Comparison of ENCODE assay signal across 14 mouse cellular contexts in the genomic region with DNA sequence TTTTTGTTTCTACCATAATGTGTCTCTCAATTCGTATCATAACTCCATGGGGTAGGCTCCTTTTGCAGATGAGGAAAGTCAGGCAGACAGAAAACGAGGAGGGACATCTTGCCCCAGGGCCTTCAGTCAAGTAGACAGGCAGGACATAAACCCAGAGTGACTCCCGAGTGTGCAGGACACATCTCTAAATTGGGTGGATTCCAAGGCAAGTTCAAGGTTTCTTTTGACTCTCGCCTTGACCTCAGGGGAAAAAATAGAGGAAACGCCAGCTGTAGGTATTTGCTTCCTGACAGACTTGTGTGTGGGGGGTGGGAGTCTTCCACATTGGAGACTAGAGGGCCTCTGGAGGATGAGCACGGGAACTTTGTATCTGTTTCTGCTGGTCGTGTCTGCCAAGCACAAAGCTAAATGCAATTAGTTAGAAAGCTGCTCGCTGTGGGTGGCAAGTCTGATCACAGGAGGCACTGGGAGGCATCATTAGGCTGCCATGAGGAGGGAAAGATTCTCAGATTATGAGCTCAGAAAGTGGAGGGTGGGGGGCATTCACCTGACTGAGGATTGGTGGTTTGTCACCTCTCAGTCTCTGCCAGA. TPM values are rescaled to one million over a fixed set of nuclear protein-coding genes. Genes with fewer than 3 reads are reported as not detected.
DNase-seq lines count a peak whose midpoint lies in the region; ATAC-seq and TF ChIP-seq lines count a peak whose summit lies in the region.
"Had no signal": no experiment of that assay in that cellular context is flagged by ENCODE, and none has a peak within 500 bp of the region (broad histone marks: within the 10 kb centered on the region; RNA-seq: fewer than 3 reads in every experiment).

No protein-coding gene starts in this region.

- no peak overlapping the region; the same call in 1 of the 2 replicates for H3K4me2 ChIP-seq in heart, embryonic 13.5 days
- H3K4me2 ChIP-seq: midbrain, embryonic 13.5 days had no signal

- no peaks in the 10 kb centered on the region for H3K27me3 ChIP-seq in heart, embryonic 13.5 days (replicated peaks)
- H3K27me3 ChIP-seq in heart, adult 2 months (ENCODE audit: control insufficient read depth, insufficient read depth, low read length) = no peaks in the 10 kb centered on the region
- no peaks in the 10 kb centered on the region for H3K27me3 ChIP-seq in MEL (ENCODE audit: control insufficient read depth in 1 of 2, insufficient read depth in 2 of 2, low read length in 2 of 2)
- H3K27me3 ChIP-seq: CH12.LX had no signal

- peaks cover 43% of the 10 kb centered on the region for H3K36me3 ChIP-seq in heart, embryonic 13.5 days
- H3K36me3 ChIP-seq in heart, adult 2 months (ENCODE audit: control insufficient read depth, insufficient read depth, low read length) = peaks cover 23% of the 10 kb centered on the region
- H3K36me3 ChIP-seq in MEL (ENCODE audit: control insufficient read depth in 1 of 2, insufficient read depth in 2 of 2, low read length in 2 of 2) = peaks cover 0 to 37% of the 10 kb centered on the region in 2 experiments; a peak in 2 of 4 replicates
- H3K36me3 ChIP-seq: midbrain, embryonic 13.5 days had no signal

- ATAC-seq in heart, embryonic 13.5 days (ENCODE audit: extremely low read depth, insufficient number of reproducible peaks, low FRiP score, low TSS enrichment) = no peak
- no peak for ATAC-seq in erythroid progenitor cell, adult 5-6 weeks (replicated peaks; ENCODE audit: low FRiP score, poor library complexity, severe bottlenecking)
- ATAC-seq: midbrain, embryonic 13.5 days had no signal

- 47% methylated on average over 8 of the region's 8 CpGs for WGBS in heart, embryonic 13.5 days
- WGBS in heart, adult 2 months = 33% methylated on average over 8 of the region's 8 CpGs

- TF ChIP-seq POLR2A in heart, adult 2 months (IDR thresholded peaks at IDR 0.05; ENCODE audit: insufficient read depth, low read depth, low read length) = no peak
- no peak for TF ChIP-seq POLR2A in MEL (IDR thresholded peaks at IDR 0.05; ENCODE audit: control insufficient read depth in 1 of 2, insufficient read depth in 1 of 2, low read depth in 1 of 2, low read length in 2 of 2, poor library complexity in 1 of 2)

- TF ChIP-seq EP300 in heart, adult 2 months (IDR thresholded peaks at IDR 0.05; ENCODE audit: insufficient read depth, low read depth, low read length) = no peak
- TF ChIP-seq EP300 in MEL (IDR thresholded peaks at IDR 0.05; ENCODE audit: low read depth in 1 of 2, low read length in 2 of 2) = no peak

- no peak for TF ChIP-seq RAD21 in MEL (IDR thresholded peaks at IDR 0.05; ENCODE audit: low read depth, low read length)

- 0 out of 2 replicates have a peak overlapping the region, but pooled peaks have one; percentile 58 for H3K9ac ChIP-seq in heart, embryonic 13.5 days
- H3K9ac ChIP-seq in heart, adult 2 months (ENCODE audit: low read depth, low read length) = no peak overlapping the region
- peak overlapping the region; percentile 64 for H3K9ac ChIP-seq in MEL (ENCODE audit: control insufficient read depth, low read depth, low read length, poor library complexity, severe bottlenecking)
- H3K9ac ChIP-seq: midbrain, embryonic 13.5 days had no signal

- DNase-seq in heart, adult 2 months = no peak
- peak; percentile 39 for DNase-seq in kidney, postnatal 10 days
- no peak for DNase-seq in kidney, adult 11 months
- DNase-seq in MEL (ENCODE audit: low read depth, low spot score) = peak; percentile 34
- no peak for DNase-seq in urinary bladder, adult 18-20 months (ENCODE audit: low spot score in 2 of 2)
- DNase-seq: adrenal gland, postnatal 36 days; cerebellum, postnatal 10 days; lung, adult 2 months; right cerebral cortex, postnatal 25 days had no signal

- H3K4me1 ChIP-seq in heart, embryonic 13.5 days = peaks cover 76% of the 10 kb centered on the region
- H3K4me1 ChIP-seq in heart, adult 2 months (ENCODE audit: control insufficient read depth, insufficient read depth, low read length) = peaks cover 28% of the 10 kb centered on the region
- H3K4me1 ChIP-seq in MEL (ENCODE audit: control insufficient read depth in 1 of 2, insufficient read depth in 2 of 2, low read length in 2 of 2) = peaks cover 19 to 53% of the 10 kb centered on the region in 2 experiments
- peaks cover 46% of the 10 kb centered on the region for H3K4me1 ChIP-seq in brown adipose tissue, adult 24 weeks (ENCODE audit: control insufficient read depth, insufficient read depth, insufficient read length, low read length)

- H3K27ac ChIP-seq in heart, embryonic 13.5 days (replicated peaks) = no peak overlapping the region; the same call in 1 of the 2 replicates
- no peak overlapping the region for H3K27ac ChIP-seq in heart, adult 2 months
- H3K27ac ChIP-seq in MEL (ENCODE audit: control insufficient read depth, low read depth, low read length) = peak overlapping the region; percentile 98
- H3K27ac ChIP-seq in brown adipose tissue, adult 24 weeks (replicated peaks; ENCODE audit: low read depth, low read length) = peak overlapping the region; percentile 46
- H3K27ac ChIP-seq: midbrain, embryonic 13.5 days had no signal

- no peaks in the 10 kb centered on the region for H3K9me3 ChIP-seq in heart, embryonic 13.5 days
- no peaks in the 10 kb centered on the region for H3K9me3 ChIP-seq in MEL (replicated peaks; ENCODE audit: insufficient read depth, low read length)
- H3K9me3 ChIP-seq: midbrain, embryonic 13.5 days had no signal

- no peak overlapping the region for H3K4me3 ChIP-seq in heart, embryonic 13.5 days
- no peak overlapping the region for H3K4me3 ChIP-seq in heart, adult 2 months
- peak overlapping the region; percentile 49 to 61 for H3K4me3 ChIP-seq in MEL (ENCODE audit: control insufficient read depth in 1 of 2, insufficient read depth in 1 of 2, low read depth in 2 of 2, low read length in 2 of 2)
- no peak overlapping the region for H3K4me3 ChIP-seq in brown adipose tissue, adult 24 weeks (ENCODE audit: insufficient read depth, low read depth, low read length)
- H3K4me3 ChIP-seq: midbrain, embryonic 13.5 days had no signal

- TF ChIP-seq CTCF in heart, adult 2 months (IDR thresholded peaks at IDR 0.05) = no peak
- TF ChIP-seq CTCF in MEL (IDR thresholded peaks at IDR 0.05 in 2 of 3, conservative IDR thresholded peaks at IDR 0.05 in 1 of 3; ENCODE audit: control insufficient read depth in 1 of 3, insufficient read depth in 1 of 3, low read depth in 2 of 3, low read length in 3 of 3, poor library complexity in 1 of 3, severe bottlenecking in 1 of 3) = no peak

- 0 out of 2 replicates have a peak, but pooled peaks cover 1% of the 10 kb centered on the region for H3K79me2 ChIP-seq in heart, adult 2 months (replicated peaks; ENCODE audit: control insufficient read depth, insufficient read depth, low read length)
- H3K79me2 ChIP-seq in MEL (ENCODE audit: control insufficient read depth, insufficient read depth, low read length, poor library complexity) = peaks cover 8% of the 10 kb centered on the region

- intact Hi-C loops in heart, adult 2 months (cut with DNase I) = no loop called here

TF ChIP-seq in MEL, 35 proteins besides CTCF, POLR2A, EP300 and RAD21:
- TF ChIP-seq MXI1 (IDR thresholded peaks at IDR 0.05; ENCODE audit: low read depth, low read length) (no peak), ZNF384 (IDR thresholded peaks at IDR 0.05; ENCODE audit: low read depth, low read length) (no peak), TCF12 (IDR thresholded peaks at IDR 0.05; ENCODE audit: low read depth, low read length) (no peak), ZKSCAN1 (IDR thresholded peaks at IDR 0.05; ENCODE audit: low read depth, low read length) (no peak), TBP (IDR thresholded peaks at IDR 0.05; ENCODE audit: low read depth, low read length) (no peak), SIN3A (IDR thresholded peaks at IDR 0.05; ENCODE audit: low read length) (no peak), CHD1 (IDR thresholded peaks at IDR 0.05; ENCODE audit: low read depth, low read length) (no peak), USF2 (IDR thresholded peaks at IDR 0.05; ENCODE audit: borderline replicate concordance in 1 of 2, insufficient read depth in 1 of 2, low read depth in 1 of 2, low read length in 2 of 2) (no peak)

RNA-seq across cellular contexts. Expression of a gene that starts 7.7 kb away (rescaled TPM):
- 179 and 199 TPM in 2 replicates for polyA plus RNA-seq in heart, embryonic 13.5 days (2015; fragmentation: Nextera tagmentation; extraction: Ambion mirVana)
- 100 to 1,000 TPM; 139 to 158 TPM for total RNA-seq in heart, adult 2 months (2021)
- polyA plus RNA-seq in heart, adult 2 months (2012; rRNA removed) = 171 and 198 TPM in 2 replicates
- 60.9 and 64.2 TPM in 2 replicates for total RNA-seq in MEL (2012; rRNA removed)
- 100 to 1,000 TPM in 1 of 2 experiments, not detected in 1; 130 TPM for polyA plus RNA-seq in MEL (2012; ENCODE audit: insufficient read depth in 1 of 2, insufficient read length in 2 of 2, low read depth in 1 of 2, low replicate concordance in 2 of 2, missing spikeins in 1 of 2)
- polyA plus RNA-seq in brown adipose tissue, adult 24 weeks (2012; ENCODE audit: insufficient read depth, insufficient read length, missing spikeins) = 74.5 and 79.6 TPM in 2 replicates
- 5.0 and 10.5 TPM in 2 replicates for total RNA-seq in erythroid progenitor cell, adult 5-6 weeks (2015; ENCODE audit: low replicate concordance)
- total RNA-seq in erythroid progenitor cell, adult 5-6 weeks (2017; ENCODE audit: low replicate concordance) = 1.2 and 1.8 TPM in 2 replicates

Comparison
In these comparisons a context has a peak if more than half of its experiments do, and no peak if none do; other contexts are left out.
1. DNase-seq: peak in kidney, postnatal 10 days (single experiment) and MEL (single experiment); none in heart, adult 2 months (0 of 2), kidney, adult 11 months (single experiment) and urinary bladder, adult 18-20 months (0 of 2).
2. H3K27ac ChIP-seq: peak in MEL (single experiment) and brown adipose tissue, adult 24 weeks (single experiment); none in heart, embryonic 13.5 days (single experiment) and heart, adult 2 months (single experiment).
3. H3K4me3 ChIP-seq: peak in MEL (2 of 2); none in heart, embryonic 13.5 days (single experiment), heart, adult 2 months (single experiment) and brown adipose tissue, adult 24 weeks (single experiment).